Mouse (Mus musculus): ENCODE measurements around the gene Cdc34b.

DNA sequence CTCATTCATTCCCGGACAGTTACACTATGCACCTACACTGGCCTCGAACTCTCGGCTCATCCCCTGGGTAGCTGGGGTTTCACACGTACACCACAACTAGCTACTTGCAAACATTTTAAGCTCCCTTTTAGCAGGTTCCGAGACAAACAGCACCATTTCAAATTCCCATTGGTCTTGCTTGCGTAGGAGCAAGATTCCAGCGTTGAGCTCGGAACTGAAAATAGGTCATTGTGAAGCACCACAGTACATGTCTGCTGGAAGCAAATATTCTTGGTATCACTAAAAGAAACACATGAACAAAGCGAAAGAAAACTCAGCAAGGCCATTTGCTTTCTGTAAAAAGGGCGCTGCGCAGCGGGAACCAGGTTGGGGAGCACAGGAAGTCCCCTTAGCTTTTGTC is 10.4 kb upstream of the Cdc34b start:
- TF ChIP-seq CTCF (IDR thresholded peaks at IDR 0.05; ENCODE audit: borderline replicate concordance, control insufficient read depth, extremely low read depth, insufficient read depth, low read length, poor library complexity) (no peak), POLR2A (IDR thresholded peaks at IDR 0.05; ENCODE audit: control insufficient read depth, extremely low read depth, insufficient read depth, low read length, poor library complexity) (no peak)

Measured in thymus, adult 2 months (tissue).